Mouse (Mus musculus): Measurements from ENCODE around the gene E330017A01Rik.
"Not testable (repeated sequence)": the region's sequence is repeated elsewhere in the genome, so short reads cannot be mapped to it uniquely, and the experiment has no call there.

E330017A01Rik gene

GRCm38 (mm10) chr16:58638689-58639175 lies at the start of gene E330017A01Rik:
TSS of gene E330017A01Rik (minus strand) at chr16:58638739.
- DNase-seq (ENCODE audit: low read depth, low spot score): no peak

- DNase-seq (ENCODE audit: low read depth, low spot score): no peak
Measured at GRCm38 (mm10) chr16:58685548-58686537, 47.3 kb upstream of the E330017A01Rik start.

- DNase-seq (ENCODE audit: low read depth, low spot score): no peak
Measured at GRCm38 (mm10) chr16:58684537-58684936, 46.0 kb upstream of the E330017A01Rik start.

GRCm38 (mm10) chr16:58683911-58684310 lies 45.4 kb upstream of the E330017A01Rik start:
- no peak for DNase-seq (ENCODE audit: low read depth, low spot score)

DNA sequence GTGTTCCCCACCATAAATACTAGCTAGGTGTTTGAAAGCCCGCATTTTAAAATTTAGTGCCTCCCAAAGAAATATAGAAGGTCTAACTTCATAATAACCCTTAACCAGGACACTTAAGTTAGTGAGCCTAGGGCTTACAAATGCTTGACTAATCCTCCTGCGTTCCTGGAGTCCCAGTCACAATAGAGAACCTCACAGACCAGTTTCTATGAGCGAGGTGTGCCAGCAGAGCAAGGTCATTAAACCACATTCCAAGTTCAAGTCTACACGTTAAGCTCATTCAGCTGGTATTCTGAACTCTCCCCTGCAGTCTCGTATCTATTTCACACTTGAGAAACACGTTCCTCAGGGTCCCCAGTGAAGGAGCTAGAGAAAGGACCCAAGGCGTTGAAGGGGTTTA lies 44.3 kb upstream of the E330017A01Rik start:
- no peak for DNase-seq (ENCODE audit: low read depth, low spot score)

DNA sequence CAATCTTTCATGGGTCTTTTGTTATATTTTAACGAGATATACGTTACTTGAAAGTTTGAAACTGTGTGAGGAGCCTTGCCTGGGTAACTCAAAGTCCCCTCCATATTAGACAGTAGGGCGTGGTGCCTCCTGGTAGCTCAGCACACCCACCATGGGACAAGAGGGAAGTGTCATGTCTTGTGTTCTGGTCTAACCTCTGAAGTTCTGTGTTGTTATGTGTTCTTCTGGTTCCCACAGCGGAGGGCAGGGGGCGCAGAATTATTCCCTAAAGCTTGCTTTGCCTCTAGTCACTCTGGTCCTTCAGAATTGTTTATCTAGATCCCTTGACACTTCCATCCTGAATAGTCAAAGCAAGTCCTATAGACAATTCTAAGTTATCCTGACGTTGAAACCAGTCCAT lies 43.5 kb upstream of the E330017A01Rik start:
- DNase-seq (ENCODE audit: low read depth, low spot score): no peak

GRCm38 (mm10) chr16:58678660-58679059 lies 40.1 kb upstream of the E330017A01Rik start:
- DNase-seq (ENCODE audit: low read depth, low spot score): no peak

DNA sequence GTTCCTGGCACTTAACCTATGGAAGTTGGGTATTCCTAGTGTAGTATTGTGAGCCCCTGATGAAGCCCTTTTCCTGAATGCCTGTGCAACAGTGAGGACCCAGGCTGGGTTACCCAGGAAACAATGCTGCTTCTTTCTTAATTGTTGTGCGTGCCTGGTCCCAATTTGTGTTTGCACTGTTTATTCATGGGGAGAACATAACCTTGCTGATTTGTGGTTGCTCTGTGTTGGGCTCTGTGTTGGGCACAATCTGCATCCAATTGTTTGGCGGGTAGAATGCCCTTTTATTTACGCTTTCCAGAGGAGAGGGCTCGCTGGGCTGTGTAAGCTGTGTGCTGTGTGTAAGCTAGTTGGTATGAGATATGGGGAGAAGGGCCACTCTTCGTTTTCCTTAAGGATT lies 39.0 kb upstream of the E330017A01Rik start:
- DNase-seq (ENCODE audit: low read depth, low spot score): no peak

DNA sequence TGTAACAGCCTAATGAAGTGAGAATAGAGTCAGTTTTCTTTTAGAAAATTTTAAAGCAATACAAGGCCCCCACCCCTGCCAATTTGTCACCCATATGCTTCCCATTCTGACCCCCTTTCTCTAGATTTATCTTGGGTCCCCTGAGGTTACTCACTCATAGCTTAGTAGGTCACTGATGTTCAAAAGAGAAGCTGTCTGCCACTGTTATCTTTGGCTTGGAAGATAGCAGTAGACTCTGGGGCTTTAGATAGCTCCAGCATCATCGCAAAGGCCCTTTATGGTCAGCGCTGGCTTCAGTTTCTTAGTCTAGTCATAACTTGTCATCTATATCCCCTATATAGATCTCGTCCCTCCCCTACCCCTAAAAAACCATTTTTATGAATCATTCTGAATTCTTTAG lies 38.1 kb upstream of the E330017A01Rik start:
- DNase-seq (ENCODE audit: low read depth, low spot score): no peak

DNA sequence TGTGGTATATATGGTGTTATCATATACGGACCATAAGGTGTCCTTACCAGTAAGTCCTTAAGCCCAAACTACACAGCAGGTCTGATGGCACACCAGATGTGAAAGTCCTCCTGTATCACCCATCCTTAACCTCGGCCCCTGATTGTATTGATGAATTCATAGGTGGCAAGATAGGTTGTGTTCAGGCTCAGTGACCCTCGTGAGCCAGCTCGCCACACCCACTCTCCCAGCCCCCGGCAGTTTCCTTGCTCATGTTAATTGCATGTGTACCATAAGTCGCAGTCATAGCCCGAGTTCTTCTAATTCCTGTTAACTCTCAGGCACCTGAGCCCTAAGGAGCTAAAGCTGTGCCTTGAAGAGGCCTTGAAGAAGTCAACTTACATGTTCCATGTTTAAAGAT lies 37.6 kb upstream of the E330017A01Rik start:
- DNase-seq (ENCODE audit: low read depth, low spot score): no peak

DNA sequence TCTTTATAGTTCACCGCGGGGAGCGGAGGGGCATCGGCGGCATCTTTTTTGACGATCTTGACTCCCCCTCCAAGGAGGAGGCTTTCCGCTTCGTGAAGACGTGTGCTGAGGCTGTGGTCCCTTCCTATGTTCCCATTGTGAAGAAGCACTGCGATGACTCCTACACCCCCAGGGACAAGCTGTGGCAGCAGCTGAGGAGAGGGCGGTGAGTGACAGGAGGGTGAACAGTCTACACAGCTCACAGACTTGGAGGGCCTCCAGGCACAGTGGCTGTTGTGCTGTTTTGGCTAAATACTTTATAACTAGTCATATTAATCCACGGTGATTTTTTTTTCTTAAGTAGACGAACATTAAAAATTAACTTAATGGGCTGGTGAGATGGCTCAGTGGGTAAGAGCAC lies 36.7 kb upstream of the E330017A01Rik start:
- no peak for DNase-seq (ENCODE audit: low read depth, low spot score)

DNA sequence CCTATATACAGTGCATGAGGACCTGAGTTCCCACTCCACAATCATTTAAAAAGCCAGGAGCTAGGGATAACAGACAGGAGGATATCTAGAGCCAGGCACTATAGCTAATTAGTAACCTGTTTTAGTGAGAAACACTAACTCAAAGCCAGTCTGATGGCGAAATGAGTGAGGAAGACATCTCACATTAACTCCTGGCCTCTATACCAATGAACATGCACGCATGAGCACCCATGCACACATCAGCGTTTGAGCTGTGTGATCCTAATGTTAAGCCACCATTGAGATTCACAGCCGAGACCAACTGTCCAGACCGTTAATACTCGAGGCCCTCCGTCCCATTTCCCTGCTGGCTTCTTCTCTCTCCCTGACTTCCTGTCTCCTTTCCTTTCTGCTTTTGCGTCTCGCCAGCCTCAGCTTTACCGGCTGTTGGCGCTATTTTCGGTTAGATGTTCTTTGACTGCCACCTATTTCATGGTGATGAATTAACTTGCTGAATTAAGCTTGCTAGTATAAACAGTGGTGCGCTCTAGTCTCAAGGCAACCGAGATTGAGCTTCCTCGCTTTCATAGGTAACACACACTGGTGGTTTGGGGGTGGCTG lies 35.4 kb upstream of the E330017A01Rik start:
- no peak for DNase-seq (ENCODE audit: low read depth, low spot score)

DNA sequence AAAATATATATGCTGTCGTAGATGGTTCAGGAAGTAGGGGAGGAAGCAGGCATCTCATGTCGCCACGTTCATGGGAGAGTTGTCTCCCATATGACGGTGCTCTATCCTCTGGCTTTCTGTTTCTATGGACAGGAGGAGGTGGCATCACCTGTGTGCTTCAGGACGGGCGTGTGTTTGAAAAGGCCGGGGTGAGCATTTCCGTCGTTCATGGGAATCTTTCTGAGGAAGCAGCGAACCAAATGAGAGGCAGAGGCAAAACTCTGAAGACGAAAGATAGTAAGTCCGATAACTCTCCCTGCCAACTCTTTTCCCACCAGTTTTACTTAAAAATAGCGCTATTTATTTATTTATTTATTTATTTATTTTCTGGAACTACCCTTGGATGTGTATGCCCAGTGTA lies 33.9 kb upstream of the E330017A01Rik start:
- no peak for DNase-seq (ENCODE audit: low read depth, low spot score)

DNA sequence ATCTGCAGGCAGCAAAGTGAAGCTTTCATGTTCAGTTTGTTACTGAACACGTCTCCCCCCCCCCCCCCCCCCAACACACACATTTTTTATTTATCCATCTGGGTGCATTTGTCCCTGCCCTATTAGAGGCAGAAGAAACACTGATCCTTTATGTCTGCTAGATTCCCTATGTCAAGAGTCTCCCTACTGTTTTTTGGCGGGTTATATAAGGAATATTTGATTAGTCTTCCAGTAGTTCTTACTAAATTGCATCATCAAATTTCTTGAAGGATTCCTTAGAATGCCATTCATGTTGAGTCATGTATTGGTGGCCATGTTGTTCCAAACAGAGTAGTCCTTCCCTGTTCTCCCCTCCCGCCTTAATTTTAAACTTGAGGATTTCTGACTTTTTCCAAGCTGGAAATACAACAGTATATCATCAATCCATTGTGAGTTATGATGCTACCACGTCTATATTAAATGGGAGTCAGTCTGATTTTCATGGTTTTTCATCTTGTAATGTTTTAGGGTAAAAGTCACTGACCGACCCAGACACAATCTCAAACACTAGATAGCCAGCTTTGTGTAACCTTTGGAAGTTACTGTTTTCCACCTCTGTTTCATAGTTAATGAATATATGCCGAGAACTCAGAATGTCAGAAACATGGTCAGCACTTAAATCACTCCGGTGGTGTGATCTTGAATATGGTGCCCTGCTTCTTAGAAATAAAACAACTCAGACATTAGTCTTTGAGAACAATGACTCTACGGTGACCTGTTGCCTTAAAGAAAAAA lies 32.9 kb upstream of the E330017A01Rik start:
- DNase-seq (ENCODE audit: low read depth, low spot score): no peak

- DNase-seq (ENCODE audit: low read depth, low spot score): no peak
Measured at GRCm38 (mm10) chr16:58670643-58671042, 32.1 kb upstream of the E330017A01Rik start.

DNA sequence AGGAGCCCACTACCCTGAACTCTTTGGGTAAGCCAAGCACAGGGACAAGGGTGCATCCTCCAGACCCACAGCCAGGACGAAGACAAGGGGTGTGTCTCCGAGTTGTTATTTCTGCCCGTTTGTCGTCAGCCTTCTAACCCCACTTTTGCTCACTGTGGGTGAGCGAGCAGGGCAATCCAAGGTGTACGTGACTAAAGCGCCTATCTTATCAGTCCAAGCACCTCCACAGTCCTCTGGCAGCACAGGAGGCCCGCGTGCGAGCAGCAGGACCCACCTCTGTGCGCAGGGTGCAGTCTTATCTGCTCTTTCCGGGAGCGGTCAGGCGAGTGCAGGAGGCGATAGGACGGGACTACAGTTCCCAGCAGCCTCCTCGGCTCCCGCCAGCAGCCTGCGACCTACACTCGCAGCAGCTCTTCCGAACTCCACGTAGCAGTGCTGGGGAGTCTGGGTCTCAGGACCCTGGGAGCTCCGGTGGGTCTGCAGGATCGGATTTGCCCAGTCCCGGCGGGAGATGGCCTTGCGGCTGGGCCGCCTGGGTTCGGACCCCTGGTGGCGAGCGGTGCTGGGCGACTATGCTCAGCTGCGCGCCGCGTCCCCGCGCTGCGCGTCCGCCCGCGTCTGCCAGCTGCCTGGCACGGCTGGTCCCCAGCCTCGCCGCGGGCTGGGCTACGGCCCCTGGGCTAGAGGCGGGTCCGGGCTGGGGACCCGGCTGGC lies 31.5 kb upstream of the E330017A01Rik start, which contains the start of gene Cpox:
Gene Cpox (plus strand): TSS at position 376 of the 714 bp plus-strand sequence.
- peak; percentile 64 for DNase-seq (ENCODE audit: low read depth, low spot score)

GRCm38 (mm10) chr16:58669264-58669663 lies 30.7 kb upstream of the E330017A01Rik start:
- no peak for DNase-seq (ENCODE audit: low read depth, low spot score)

DNA sequence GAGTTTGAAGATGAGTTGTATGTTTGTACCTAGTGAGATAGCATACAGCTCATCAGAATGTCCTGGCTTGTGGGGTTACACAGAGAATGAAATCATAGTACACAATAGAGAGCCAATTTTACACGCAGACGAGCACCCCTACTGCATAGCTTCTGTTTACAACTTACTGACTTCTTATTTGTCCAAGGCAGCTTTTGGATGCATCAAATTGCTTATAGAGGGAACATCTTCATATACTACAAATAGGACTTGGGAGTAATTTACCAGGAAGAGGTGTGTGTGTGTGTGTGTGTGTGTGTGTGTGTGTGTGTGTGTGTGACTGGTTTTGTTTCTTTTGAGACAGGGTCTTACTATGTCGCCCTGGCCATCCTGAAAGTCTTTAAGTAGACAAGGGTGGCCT lies 30.0 kb upstream of the E330017A01Rik start:
- DNase-seq (ENCODE audit: low read depth, low spot score): no peak

DNA sequence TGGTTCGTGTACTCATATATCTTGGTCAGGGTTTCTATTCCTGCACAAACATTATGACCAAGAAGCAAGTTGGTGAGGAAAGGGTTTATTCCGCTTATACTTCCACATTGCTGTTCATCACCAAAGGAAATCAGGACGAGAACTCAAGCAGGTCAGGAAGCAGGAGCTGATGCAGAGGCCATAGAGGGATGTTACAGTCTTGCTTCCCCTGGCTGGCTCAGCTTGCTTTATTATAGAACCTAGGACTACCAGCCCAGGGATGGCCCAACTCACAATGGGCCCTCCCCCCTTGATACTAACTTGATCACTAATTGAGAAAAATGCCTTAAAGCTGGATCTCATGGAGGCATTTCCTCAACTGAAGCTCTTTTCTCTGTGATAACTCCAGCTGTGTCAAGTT lies 28.1 kb upstream of the E330017A01Rik start:
- DNase-seq (ENCODE audit: low read depth, low spot score): not testable (repeated sequence)

DNA sequence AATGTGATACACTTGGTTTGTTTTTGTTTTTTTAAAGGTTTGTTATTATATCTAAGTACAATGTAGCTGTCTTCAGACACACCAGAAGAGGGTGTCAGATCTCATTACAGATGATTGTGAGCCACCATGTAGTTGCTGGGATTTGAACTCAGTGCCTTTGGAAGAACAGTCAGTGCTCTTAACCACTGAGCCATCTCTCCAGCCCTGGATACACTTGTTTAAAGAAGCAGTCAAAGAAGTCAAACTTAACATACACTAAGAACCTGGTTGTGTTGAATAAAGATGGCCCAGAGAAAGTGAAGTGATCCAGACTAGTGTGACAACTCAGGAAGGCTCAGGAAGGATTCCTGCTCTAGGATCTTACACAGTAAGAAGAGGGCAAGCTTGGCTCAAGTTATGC lies 26.6 kb upstream of the E330017A01Rik start:
- not testable (repeated sequence) for DNase-seq (ENCODE audit: low read depth, low spot score)

- DNase-seq (ENCODE audit: low read depth, low spot score): no peak
Measured at GRCm38 (mm10) chr16:58663816-58664215, 25.3 kb upstream of the E330017A01Rik start.
